Mouse (Mus musculus): ENCODE measurements at regions not wholly inside any gene's neighbourhood (a gene's known extent, or its start where the extent isn't known, plus 50 kb on each side); places are given as distances from the start of the nearest gene placed in this dataset.

DNA sequence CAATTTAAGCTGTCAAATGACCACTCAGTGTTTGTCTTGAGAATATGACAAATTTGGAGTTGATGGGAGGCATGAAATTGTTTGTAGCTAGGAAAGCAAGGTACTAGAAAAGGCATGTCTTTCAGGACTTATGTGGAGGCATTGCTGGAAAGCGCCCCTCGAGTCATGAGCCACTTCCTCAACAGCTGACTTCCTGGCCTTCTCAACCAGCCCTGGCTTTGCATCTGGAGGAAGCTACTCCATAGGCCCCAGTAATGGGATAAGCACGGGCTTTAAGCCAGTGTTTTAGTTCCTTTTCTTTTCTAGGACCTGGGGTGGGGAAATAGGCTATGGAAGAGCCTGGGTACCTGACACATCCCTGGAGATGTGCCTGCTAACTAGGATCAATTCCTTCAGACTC is 60.3 kb upstream of the Tbc1d5 start:
- TF ChIP-seq POLR2A (IDR thresholded peaks at IDR 0.05; ENCODE audit: low read depth, low read length) (no peak), CTCF (IDR thresholded peaks at IDR 0.05; ENCODE audit: extremely low read depth, insufficient read depth, insufficient read length, insufficient replicate concordance) (no peak)
- DNase-seq (ENCODE audit: low read depth in 1 of 2, low spot score in 2 of 2) = no peak
- H3K4me1 ChIP-seq (ENCODE audit: control insufficient read depth, insufficient read depth, insufficient read length) = peaks cover 5% of the 10 kb centered on the region; the same call in 1 of the 2 replicates
- H3K4me3 ChIP-seq (ENCODE audit: extremely low read depth, insufficient read depth, insufficient read length) = no peak overlapping the region
- no peak overlapping the region for H3K27ac ChIP-seq (ENCODE audit: insufficient read depth, low read length)
- WGBS = 16% methylated on average over 3 of the region's 3 CpGs
- H3K27me3 ChIP-seq (ENCODE audit: control insufficient read depth, insufficient read depth, low read length) = no peaks in the 10 kb centered on the region
- H3K36me3 ChIP-seq (ENCODE audit: control insufficient read depth, insufficient read depth, low read length) = no peaks in the 10 kb centered on the region

Data from spleen, adult 2 months (tissue).